Comparison of ENCODE assay signal across 18 mouse cellular contexts in the genomic region with DNA sequence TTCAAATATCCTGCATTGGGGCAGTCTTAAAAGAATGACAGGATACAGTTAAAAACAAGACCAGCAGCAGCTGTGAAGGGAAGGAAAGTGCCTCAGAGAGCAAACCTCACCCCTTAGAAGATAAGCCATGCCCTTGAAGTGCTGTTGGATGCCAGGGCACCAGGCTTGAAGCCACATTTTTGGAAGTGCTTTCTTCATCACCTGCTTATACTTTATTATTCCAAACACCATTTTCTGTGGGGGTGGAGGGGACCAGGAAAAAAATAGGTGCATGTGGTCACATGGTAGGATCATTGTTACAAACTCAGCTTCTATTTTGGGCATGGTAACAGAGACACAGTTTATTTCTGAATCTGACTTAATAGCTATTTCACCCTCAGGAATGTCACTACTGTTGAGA. TPM values are rescaled to one million over a fixed set of nuclear protein-coding genes. Genes with fewer than 3 reads are reported as not detected.
DNase-seq lines count a peak whose midpoint lies in the region; ATAC-seq and TF ChIP-seq lines count a peak whose summit lies in the region.
"Had no signal": no experiment of that assay in that cellular context is flagged by ENCODE, and none has a peak within 500 bp of the region (broad histone marks: within the 10 kb centered on the region; RNA-seq: fewer than 3 reads in every experiment).

No protein-coding gene starts in this region.

- 0 out of 4 replicates have a peak, but pooled peaks cover 0 to 4% of the 10 kb centered on the region in 2 experiments for H3K4me1 ChIP-seq in heart, embryonic 14.5 days (ENCODE audit: control insufficient read depth in 2 of 2, insufficient read depth in 2 of 2, low read length in 2 of 2)
- no peaks in the 10 kb centered on the region for H3K4me1 ChIP-seq in forebrain, embryonic 12.5 days
- H3K4me1 ChIP-seq: forebrain, embryonic 13.5 days; hindbrain, embryonic 15.5 days; liver, embryonic 15.5 days; neural tube, embryonic 12.5 days had no signal

- H3ac ChIP-seq in myocyte (ENCODE audit: control insufficient read depth, insufficient read length) = no peak overlapping the region

- no peak for TF ChIP-seq CTCF in Patski (IDR thresholded peaks at IDR 0.05)

- H3K27me3 ChIP-seq in Patski (no peaks in the 10 kb centered on the region), myocyte (ENCODE audit: control insufficient read depth, insufficient read depth, insufficient read length) (no peaks in the 10 kb centered on the region)
- H3K27me3 ChIP-seq in heart, embryonic 14.5 days (ENCODE audit: control insufficient read depth, insufficient read depth, low read length) = no peaks in the 10 kb centered on the region
- H3K27me3 ChIP-seq in forebrain, embryonic 12.5 days = no peaks in the 10 kb centered on the region
- H3K27me3 ChIP-seq: forebrain, embryonic 13.5 days; hindbrain, embryonic 15.5 days; liver, embryonic 15.5 days; megakaryocyte, embryonic 14.5 days; neural tube, embryonic 12.5 days had no signal

- no peak for DNase-seq in Patski (ENCODE audit: low read depth, low spot score)
- peak; percentile 55 to 58 for DNase-seq in heart, adult 18-20 months
- DNase-seq in layer of hippocampus, adult 8-10 months (ENCODE audit: low spot score in 2 of 2) = no peak
- DNase-seq in testis, postnatal 10 days (ENCODE audit: low spot score) = no peak
- DNase-seq: cerebellum, adult 11 months; cerebellum, postnatal 14 days; lung, postnatal 10 days had no signal

- in situ Hi-C loops in Patski (cut with MboI; ENCODE audit: low pct_unique_long_range_greater_than_20kb) = loop anchor here (25.0 kb wide), 1 partner anchor 260 kb away; no protein-coding TSS in a partner anchor

- peak overlapping the region; percentile 46; the same call in 1 of the 2 replicates for H3K9ac ChIP-seq in heart, embryonic 14.5 days (ENCODE audit: low read length)
- no peak overlapping the region for H3K9ac ChIP-seq in forebrain, embryonic 12.5 days
- H3K9ac ChIP-seq: forebrain, embryonic 13.5 days; hindbrain, embryonic 15.5 days; liver, embryonic 15.5 days; neural tube, embryonic 12.5 days had no signal

- ATAC-seq in Patski = peak; percentile 47
- peak; percentile 72 for ATAC-seq in heart, embryonic 14.5 days (ENCODE audit: insufficient number of reproducible peaks, insufficient read depth, low FRiP score, low read depth)
- ATAC-seq in forebrain, embryonic 12.5 days (ENCODE audit: low FRiP score) = no peak
- ATAC-seq: forebrain, embryonic 13.5 days; intestine, postnatal 0 days; midbrain, embryonic 16.5 days had no signal

- no peak for TF ChIP-seq POLR2A in myocyte (IDR thresholded peaks at IDR 0.05; ENCODE audit: insufficient read length, low read depth)

- H3K4me3 ChIP-seq in heart, embryonic 14.5 days (ENCODE audit: control insufficient read depth in 1 of 2, insufficient read depth in 1 of 2, low read depth in 1 of 2, low read length in 2 of 2) = peak overlapping the region in 1 of 2 experiments; percentile 21; a peak in 3 of 4 replicates
- no peak overlapping the region for H3K4me3 ChIP-seq in myocyte
- no peak overlapping the region for H3K4me3 ChIP-seq in forebrain, embryonic 12.5 days (replicated peaks)
- H3K4me3 ChIP-seq: forebrain, embryonic 13.5 days; hindbrain, embryonic 15.5 days; liver, embryonic 15.5 days; megakaryocyte, embryonic 14.5 days; neural tube, embryonic 12.5 days had no signal

- peak overlapping the region; percentile 52 for H3K4me2 ChIP-seq in heart, embryonic 14.5 days (ENCODE audit: low read length)
- no peak overlapping the region for H3K4me2 ChIP-seq in myocyte (ENCODE audit: low read depth)
- no peak overlapping the region for H3K4me2 ChIP-seq in forebrain, embryonic 12.5 days
- H3K4me2 ChIP-seq: forebrain, embryonic 13.5 days; hindbrain, embryonic 15.5 days; liver, embryonic 15.5 days; neural tube, embryonic 12.5 days had no signal

- peaks cover 19% of the 10 kb centered on the region for H3K36me3 ChIP-seq in heart, embryonic 14.5 days (ENCODE audit: control insufficient read depth, insufficient read depth, low read length)
- peaks cover 23% of the 10 kb centered on the region for H3K36me3 ChIP-seq in myocyte (ENCODE audit: control insufficient read depth, insufficient read depth)
- H3K36me3 ChIP-seq in forebrain, embryonic 12.5 days (replicated peaks) = peaks cover 13% of the 10 kb centered on the region

- CTCF ChIA-PET in Patski (lab: Charles Lee) = no interaction called here

- H3K27ac ChIP-seq in heart, embryonic 14.5 days (replicated peaks in 1 of 2; ENCODE audit: control insufficient read depth in 1 of 2, insufficient read depth in 1 of 2, low read depth in 2 of 2, low read length in 2 of 2) = peak overlapping the region; percentile 95 to 98
- no peak overlapping the region for H3K27ac ChIP-seq in forebrain, embryonic 12.5 days
- H3K27ac ChIP-seq: forebrain, embryonic 13.5 days; hindbrain, embryonic 15.5 days; liver, embryonic 15.5 days; neural tube, embryonic 12.5 days had no signal

- POLR2A ChIA-PET in Patski (lab: Charles Lee) = no interaction called here

- no peaks in the 10 kb centered on the region for H3K9me3 ChIP-seq in heart, embryonic 14.5 days (ENCODE audit: control insufficient read depth, low read length)
- no peaks in the 10 kb centered on the region for H3K9me3 ChIP-seq in forebrain, embryonic 12.5 days
- H3K9me3 ChIP-seq: forebrain, embryonic 13.5 days; hindbrain, embryonic 15.5 days; liver, embryonic 15.5 days; megakaryocyte, embryonic 14.5 days; neural tube, embryonic 12.5 days had no signal

- H3K79me2 ChIP-seq in myocyte (ENCODE audit: control insufficient read depth, insufficient read depth) = no peaks in the 10 kb centered on the region

TF ChIP-seq in myocyte, 11 proteins besides CTCF, POLR2A, EP300 and RAD21:
- no peak for TF ChIP-seq POLR2AphosphoS2 (IDR thresholded peaks at IDR 0.05; ENCODE audit: insufficient read length, low read depth)
- TF ChIP-seq MYOD1 (IDR thresholded peaks at IDR 0.05; ENCODE audit: control insufficient read depth in 1 of 3, insufficient read length in 2 of 3, low read depth in 2 of 3) = peak; percentile 15 to 68 (median 34)
- peak; percentile 79 for TF ChIP-seq USF1 (IDR thresholded peaks at IDR 0.05; ENCODE audit: low read depth)
- TF ChIP-seq TCF3 (IDR thresholded peaks at IDR 0.05; ENCODE audit: insufficient read length, low read depth) = no peak
- TF ChIP-seq MYOG (IDR thresholded peaks at IDR 0.05; ENCODE audit: control insufficient read depth in 1 of 3, insufficient read depth in 1 of 3, insufficient read length in 2 of 3, low read depth in 2 of 3) = peak in 2 of 3 experiments; percentile 46 to 63

RNA-seq across cellular contexts. Expression of gene Lsmem1, which starts 1.8 kb away (rescaled TPM):
- polyA plus RNA-seq in Patski (2021) (not detected), myocyte (2012; fragmentation: generic; extraction: Trizol) (0.22 TPM)
- total RNA-seq in heart, adult 18-20 months (2021) = 10 to 100 TPM; 50.9 to 60.2 TPM
- 39.3 and 41.1 TPM in 2 replicates for polyA plus RNA-seq in heart, embryonic 14.5 days (2014; fragmentation: Nextera tagmentation; extraction: Ambion mirVana)
- total RNA-seq in layer of hippocampus, adult 8-10 months (2022) = 1 to 10 TPM in 1 of 4 experiments, under 1 TPM in 3; 0.66 to 1.5 (median 0.87) TPM
- 0.20 TPM in 1 of 2 replicates, not detected in the other for polyA plus RNA-seq in forebrain, embryonic 12.5 days (2016; fragmentation: Nextera tagmentation; extraction: Ambion mirVana)
- polyA plus RNA-seq: forebrain, embryonic 13.5 days; intestine, postnatal 0 days; midbrain, embryonic 16.5 days; testis, adult 2 months had no signal

RNA-seq across cellular contexts. Expression of gene Ifrd1, which starts 50.8 kb away (rescaled TPM):
- polyA plus RNA-seq in Patski (2021) (95.5 TPM), myocyte (2012; fragmentation: generic; extraction: Trizol) (84.7 TPM)
- total RNA-seq in heart, adult 18-20 months (2021) = 100 to 1,000 TPM in 1 of 2 experiments, 10 to 100 TPM in 1; 98.6 to 105 TPM
- polyA plus RNA-seq in heart, embryonic 14.5 days (2014; fragmentation: Nextera tagmentation; extraction: Ambion mirVana) = 93.7 and 95.7 TPM in 2 replicates
- total RNA-seq in layer of hippocampus, adult 8-10 months (2022) = 10 to 100 TPM; 80.1 to 95.4 (median 92.0) TPM
- polyA plus RNA-seq in forebrain, embryonic 12.5 days (2016; fragmentation: Nextera tagmentation; extraction: Ambion mirVana) = 195 and 196 TPM in 2 replicates

Comparison
In these comparisons a context has a peak if more than half of its experiments do, and no peak if none do; other contexts are left out.
1. DNase-seq: peak in heart, adult 18-20 months (2 of 2); none in Patski (single experiment), layer of hippocampus, adult 8-10 months (0 of 2) and testis, postnatal 10 days (single experiment).
2. RNA of gene Lsmem1, which starts 1.8 kb away (polyA plus RNA-seq): 39.3 to 41.1 TPM in heart, embryonic 14.5 days; 0.22 TPM in myocyte (single experiment), 0.20 TPM in forebrain, embryonic 12.5 days and not detected in Patski (single experiment); every median in the first group is over 10 times any median in the second.